Mouse (Mus musculus): ENCODE results near the gene Nrxn1.

The Nrxn1 gene

DNA sequence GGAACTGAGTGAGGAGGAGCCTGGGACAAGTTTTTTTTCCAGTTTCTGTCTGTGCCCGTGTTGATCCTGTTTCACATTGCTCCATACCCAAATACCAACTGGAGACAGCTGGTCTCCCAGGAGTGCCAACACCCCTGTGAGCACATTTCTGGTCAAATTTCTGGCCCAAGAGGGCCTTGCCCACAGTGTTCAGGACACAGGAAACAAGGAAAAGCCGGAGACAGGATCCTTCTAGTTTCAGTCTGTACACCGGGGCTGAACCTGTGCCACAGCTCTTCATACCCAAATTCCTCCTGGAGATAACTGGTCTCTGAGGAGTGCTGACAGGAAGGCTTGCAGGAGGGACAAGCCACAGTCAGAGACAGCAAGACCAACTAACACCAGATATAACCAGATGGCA lies 670.3 kb downstream of the Nrxn1 start:
- in situ Hi-C loops (cut with MboI; ENCODE audit: low pct_unique_long_range_greater_than_20kb in 1 of 2, low sequenced_read_pairs in 2 of 2, unreplicated experiment in 1 of 2) = no loop called here

DNA sequence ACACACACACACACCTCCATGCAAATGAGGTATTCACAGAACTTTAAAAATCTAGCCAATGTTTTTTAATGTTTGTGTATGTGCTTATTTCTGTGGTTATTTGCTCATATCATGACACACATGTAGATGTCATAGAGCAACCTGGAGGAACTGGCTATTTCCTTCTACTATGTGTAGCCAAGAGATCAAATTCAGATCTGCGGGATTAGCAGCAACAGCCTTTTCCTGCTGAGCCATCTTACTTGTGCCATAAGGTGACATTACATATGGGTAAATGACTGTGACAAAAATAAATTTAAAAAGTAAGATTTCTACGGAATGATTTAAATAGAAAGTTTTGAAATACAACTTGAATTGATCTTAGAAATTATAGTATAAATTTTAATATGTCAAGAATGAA lies 672.1 kb downstream of the Nrxn1 start:
- in situ Hi-C loops (cut with MboI; ENCODE audit: low pct_unique_long_range_greater_than_20kb in 1 of 2, low sequenced_read_pairs in 2 of 2, unreplicated experiment in 1 of 2) = no loop called here

DNA sequence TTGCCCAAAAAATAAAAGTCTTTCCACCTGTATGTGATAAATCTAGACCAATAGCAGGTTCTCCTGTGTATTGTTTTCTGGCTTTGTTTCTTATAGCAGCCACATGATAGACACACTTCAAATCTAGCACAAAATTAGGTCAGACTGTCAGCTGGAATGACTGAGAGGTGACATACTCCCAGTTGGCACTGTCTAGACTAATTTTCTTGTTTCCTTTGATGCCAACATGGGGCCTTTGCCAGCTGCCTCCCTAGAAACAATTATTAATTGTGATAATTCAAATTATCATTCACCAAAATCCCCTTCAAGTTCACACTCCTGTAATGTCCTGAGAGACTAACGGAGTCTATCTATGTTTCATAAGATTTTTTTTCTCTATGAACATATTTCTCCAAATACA lies 673.3 kb downstream of the Nrxn1 start:
- in situ Hi-C loops (cut with MboI; ENCODE audit: low pct_unique_long_range_greater_than_20kb in 1 of 2, low sequenced_read_pairs in 2 of 2, unreplicated experiment in 1 of 2) = no loop called here

DNA sequence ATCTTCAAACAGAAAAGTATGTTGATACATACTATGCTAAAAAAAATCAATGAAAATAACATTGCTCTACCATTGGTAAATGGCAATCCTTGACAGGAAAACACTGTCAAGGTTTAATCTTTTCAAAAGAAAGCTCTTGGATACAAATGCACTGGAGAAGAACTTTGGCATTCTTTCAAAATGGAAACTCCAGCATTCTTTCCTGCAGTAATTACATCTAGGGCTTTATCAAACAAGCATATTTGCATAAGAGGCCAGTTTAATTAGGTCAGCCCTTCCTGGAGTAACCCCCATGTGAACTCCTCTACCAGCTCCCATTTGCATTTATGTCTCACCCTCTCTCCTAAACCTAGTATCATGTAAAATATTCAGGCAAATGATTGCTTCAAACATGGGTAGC lies 696.5 kb downstream of the Nrxn1 start:
- in situ Hi-C loops (cut with MboI; ENCODE audit: low pct_unique_long_range_greater_than_20kb in 1 of 2, low sequenced_read_pairs in 2 of 2, unreplicated experiment in 1 of 2) = no loop called here

GRCm38 (mm10) chr17:90394606-90395005 lies 698.3 kb downstream of the Nrxn1 start:
- in situ Hi-C loops (cut with MboI; ENCODE audit: low pct_unique_long_range_greater_than_20kb in 1 of 2, low sequenced_read_pairs in 2 of 2, unreplicated experiment in 1 of 2) = no loop called here

GRCm38 (mm10) chr17:90392751-90393150 lies 700.1 kb downstream of the Nrxn1 start:
- in situ Hi-C loops (cut with MboI; ENCODE audit: low pct_unique_long_range_greater_than_20kb in 1 of 2, low sequenced_read_pairs in 2 of 2, unreplicated experiment in 1 of 2) = no loop called here

DNA sequence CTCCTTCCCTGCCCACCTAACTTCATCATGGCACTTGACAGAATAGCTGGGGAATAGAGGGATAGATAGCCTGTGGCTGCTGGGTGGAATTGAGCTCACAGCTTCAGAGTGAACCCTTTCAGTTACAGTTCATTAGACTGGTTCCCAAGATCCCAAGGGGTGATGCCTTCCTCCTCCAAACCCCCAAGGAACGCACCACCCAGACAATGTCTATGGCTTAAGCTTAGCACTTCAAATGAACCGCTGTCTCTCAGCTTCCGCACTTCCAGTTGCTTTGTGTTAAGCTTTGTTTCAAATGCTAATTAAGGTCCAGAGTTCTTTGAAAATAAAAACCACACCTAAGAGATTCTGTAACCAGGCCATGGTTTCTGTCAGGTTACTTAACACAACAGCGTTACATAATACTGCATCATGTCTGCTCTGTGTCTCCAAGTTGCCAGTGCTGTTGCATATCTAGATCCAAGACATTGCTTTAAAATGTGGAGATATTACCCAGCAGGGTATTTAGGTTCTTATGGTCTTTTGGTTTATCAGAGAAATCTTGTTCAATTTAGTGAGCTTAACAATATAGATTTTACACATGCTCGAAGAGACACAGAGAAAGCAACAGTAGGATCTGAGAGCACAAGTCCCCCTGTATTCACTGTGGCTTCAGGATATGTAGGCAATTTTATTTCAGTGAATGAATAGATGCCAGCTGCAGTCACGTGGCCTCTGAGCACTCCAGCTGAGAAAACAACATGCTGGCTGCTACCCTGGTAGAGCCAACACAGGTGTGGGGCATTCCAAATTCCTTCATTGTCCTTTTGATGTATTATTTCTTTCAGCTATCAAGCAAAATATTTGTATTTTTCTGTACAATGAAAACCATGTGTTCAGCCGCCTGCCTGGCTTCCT lies 702.3 kb downstream of the Nrxn1 start:
- in situ Hi-C loops (cut with MboI; ENCODE audit: low pct_unique_long_range_greater_than_20kb in 1 of 2, low sequenced_read_pairs in 2 of 2, unreplicated experiment in 1 of 2) = no loop called here

- in situ Hi-C loops (cut with MboI; ENCODE audit: low pct_unique_long_range_greater_than_20kb in 1 of 2, low sequenced_read_pairs in 2 of 2, unreplicated experiment in 1 of 2) = no loop called here
These were observed 708.0 kb downstream of the Nrxn1 start for GRCm38 (mm10) chr17:90384856-90385255.

DNA sequence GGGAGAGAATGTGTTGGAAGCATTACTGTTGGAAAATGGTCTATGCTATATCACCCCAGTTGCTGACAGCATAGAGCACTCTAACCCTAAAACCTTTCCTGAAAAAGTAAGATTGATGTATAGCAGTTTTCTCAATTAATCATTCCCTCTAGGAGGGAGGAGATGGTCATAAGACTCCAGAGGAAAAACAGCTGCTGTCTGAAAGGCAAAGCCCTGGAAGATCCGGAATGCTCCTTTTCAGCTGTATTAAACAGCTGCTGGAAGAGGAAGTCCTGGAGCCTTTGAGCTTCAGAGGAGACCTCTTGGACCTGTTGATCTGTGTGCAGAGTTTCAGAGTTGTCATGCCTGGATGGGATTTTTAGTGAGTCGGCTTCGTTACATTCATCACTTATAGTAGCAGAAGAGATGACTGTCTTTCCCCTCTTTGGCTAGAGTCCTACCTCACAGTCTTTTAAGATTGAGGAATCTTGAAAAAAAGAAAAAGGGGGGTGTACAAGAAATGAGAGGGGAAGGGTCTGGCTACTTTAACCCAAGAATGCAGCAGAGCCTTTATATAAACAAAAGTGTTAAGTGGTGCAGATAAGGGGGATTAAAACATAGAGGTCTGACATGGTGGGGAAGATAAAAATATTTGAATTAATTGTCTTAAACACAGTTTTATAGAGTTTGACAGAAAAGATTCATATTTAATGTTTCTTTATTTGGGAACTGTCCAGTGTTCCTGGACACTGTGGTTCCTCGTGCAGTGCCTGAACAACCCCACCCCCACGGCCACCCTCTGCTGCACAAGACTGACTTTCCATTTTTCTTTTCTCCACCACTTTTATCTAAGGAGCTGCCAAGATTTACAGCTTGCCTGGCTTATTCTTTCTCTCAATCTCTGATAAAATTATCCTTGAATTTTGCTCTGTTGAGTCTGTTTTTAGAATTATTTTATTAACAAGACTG lies 710.1 kb downstream of the Nrxn1 start:
- in situ Hi-C loops (cut with MboI; ENCODE audit: low pct_unique_long_range_greater_than_20kb in 1 of 2, low sequenced_read_pairs in 2 of 2, unreplicated experiment in 1 of 2) = no loop called here

DNA sequence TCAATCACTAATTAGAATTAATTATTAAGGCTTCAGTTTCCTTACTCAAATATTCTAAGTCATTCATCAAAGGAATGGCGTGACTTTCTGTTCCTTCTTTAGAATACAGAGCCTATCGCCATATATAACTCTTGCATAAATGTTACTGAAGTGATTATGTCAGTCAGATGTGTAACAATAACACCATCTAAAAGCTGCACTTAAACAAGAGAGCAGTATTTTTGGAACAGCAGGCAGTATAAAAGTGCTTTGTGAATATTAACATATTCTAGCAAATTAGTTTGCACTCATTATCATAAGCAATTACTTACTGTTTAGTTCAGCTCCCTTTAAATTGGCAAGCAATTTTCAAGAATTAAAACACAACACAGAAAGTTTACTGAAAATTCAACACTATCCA lies 716.3 kb downstream of the Nrxn1 start:
- in situ Hi-C loops (cut with MboI; ENCODE audit: low pct_unique_long_range_greater_than_20kb in 1 of 2, low sequenced_read_pairs in 2 of 2, unreplicated experiment in 1 of 2) = no loop called here

- in situ Hi-C loops (cut with MboI; ENCODE audit: low pct_unique_long_range_greater_than_20kb in 1 of 2, low sequenced_read_pairs in 2 of 2, unreplicated experiment in 1 of 2) = no loop called here
These were observed 730.7 kb downstream of the Nrxn1 start for GRCm38 (mm10) chr17:90362169-90362568.

DNA sequence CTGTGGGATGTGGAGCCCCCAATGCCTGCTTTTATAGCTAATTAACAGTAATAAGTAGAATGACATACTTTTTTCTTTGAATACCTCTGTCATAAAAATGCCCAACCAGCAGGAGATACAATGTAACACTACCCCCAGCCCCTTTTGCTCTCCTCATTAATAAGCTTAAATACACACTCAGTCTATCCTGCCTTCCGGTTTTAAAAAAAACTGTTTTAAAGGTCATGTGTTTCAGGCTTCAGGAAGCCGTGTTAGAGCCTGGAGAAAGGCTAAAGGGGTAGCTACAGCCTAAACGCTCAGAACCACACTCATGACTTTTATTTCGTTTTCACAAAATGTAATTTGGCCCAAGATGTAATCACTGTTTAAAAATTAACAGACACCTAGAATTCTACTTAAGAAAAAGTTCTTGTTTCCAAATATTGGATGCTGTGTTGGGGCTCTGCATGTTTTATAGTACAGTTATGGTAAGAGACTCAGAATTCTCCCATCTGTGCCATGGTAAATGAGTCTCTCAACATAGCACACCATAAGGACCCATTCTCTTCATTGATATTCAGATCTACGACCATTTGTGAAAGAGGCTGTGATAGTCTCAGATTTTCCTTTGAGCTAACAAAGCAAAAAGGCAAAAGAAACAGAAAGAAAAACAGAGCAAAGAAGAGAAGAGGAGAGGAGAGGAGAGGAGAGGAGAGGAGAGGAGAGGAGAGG lies 743.3 kb downstream of the Nrxn1 start:
- in situ Hi-C loops (cut with MboI; ENCODE audit: low pct_unique_long_range_greater_than_20kb in 1 of 2, low sequenced_read_pairs in 2 of 2, unreplicated experiment in 1 of 2) = no loop called here

GRCm38 (mm10) chr17:90346735-90347475 lies 746.0 kb downstream of the Nrxn1 start:
- in situ Hi-C loops (cut with MboI; ENCODE audit: low pct_unique_long_range_greater_than_20kb in 1 of 2, low sequenced_read_pairs in 2 of 2, unreplicated experiment in 1 of 2) = no loop called here

- in situ Hi-C loops (cut with MboI; ENCODE audit: low pct_unique_long_range_greater_than_20kb in 1 of 2, low sequenced_read_pairs in 2 of 2, unreplicated experiment in 1 of 2) = no loop called here
These were observed 759.4 kb downstream of the Nrxn1 start for GRCm38 (mm10) chr17:90333445-90333844.

DNA sequence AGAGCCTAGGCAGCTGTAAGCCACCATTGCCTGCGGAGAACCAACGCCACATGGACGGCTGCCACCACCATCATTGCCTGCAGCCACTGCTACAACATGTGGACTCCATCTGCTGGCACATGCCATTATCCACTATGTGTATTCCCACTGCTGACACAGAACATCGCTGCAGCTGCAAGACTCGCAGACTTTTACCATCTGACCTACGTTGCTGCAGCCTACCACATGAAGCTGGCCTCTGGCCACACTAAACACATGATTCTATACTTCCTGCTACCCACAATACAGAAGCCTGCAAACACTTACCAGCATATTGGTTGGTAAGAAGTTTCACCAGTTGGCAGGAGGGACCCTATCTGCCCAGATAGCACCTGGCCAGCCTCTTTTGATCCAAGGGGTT lies 769.2 kb downstream of the Nrxn1 start:
- in situ Hi-C loops (cut with MboI; ENCODE audit: low pct_unique_long_range_greater_than_20kb in 1 of 2, low sequenced_read_pairs in 2 of 2, unreplicated experiment in 1 of 2) = no loop called here

GRCm38 (mm10) chr17:90272225-90272624 lies 820.6 kb downstream of the Nrxn1 start:
- in situ Hi-C loops (cut with MboI; ENCODE audit: low pct_unique_long_range_greater_than_20kb in 1 of 2, low sequenced_read_pairs in 2 of 2, unreplicated experiment in 1 of 2) = no loop called here

DNA sequence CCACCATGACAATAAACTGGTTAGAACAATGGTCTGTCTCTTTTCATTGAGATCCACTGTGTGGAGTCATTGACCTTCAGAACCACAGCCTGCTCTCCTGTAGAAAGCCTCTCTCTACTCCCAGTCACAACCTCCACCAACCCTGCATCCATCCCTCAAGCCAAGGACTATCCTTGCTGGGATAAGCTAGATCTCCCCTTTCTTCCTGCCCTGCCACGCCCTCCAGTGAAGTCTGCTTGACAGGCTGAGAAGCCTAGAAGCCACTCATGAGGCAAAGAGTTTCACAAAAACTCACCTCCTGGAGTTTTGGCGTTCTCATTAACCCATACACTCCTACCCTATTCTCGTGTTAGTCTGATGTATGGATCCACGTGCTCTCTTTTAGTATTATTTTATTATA lies 821.7 kb downstream of the Nrxn1 start:
- in situ Hi-C loops (cut with MboI; ENCODE audit: low pct_unique_long_range_greater_than_20kb in 1 of 2, low sequenced_read_pairs in 2 of 2, unreplicated experiment in 1 of 2) = no loop called here

DNA sequence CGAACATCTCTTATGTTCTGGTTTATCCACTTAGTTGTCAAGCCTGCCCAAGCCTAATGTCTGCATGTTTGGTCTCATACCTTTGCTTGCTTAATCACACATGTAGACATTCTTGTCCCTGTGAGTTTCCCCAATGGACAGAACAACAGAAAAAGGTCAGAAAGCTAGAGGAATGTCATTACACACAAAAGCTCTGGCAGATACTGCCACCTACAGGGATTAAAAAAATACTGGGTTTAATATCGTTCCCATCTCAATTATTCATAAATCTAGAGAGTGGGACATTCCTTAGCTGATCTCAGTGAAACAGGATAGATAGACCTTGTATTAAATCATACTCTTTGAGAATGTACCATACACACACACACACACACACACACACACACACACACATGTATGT lies 823.7 kb downstream of the Nrxn1 start:
- in situ Hi-C loops (cut with MboI; ENCODE audit: low pct_unique_long_range_greater_than_20kb in 1 of 2, low sequenced_read_pairs in 2 of 2, unreplicated experiment in 1 of 2) = no loop called here
